Mouse (Mus musculus) Patski (cell line): ENCODE data around the gene Cdh8. TPM values are rescaled to one million over a fixed set of nuclear protein-coding genes. Genes with fewer than 3 reads are reported as not detected.
"Not testable (repeated sequence)": the region's sequence is repeated elsewhere in the genome, so short reads cannot be mapped to it uniquely, and the experiment has no call there.

ENCODE experiments used
- ATAC-seq: fragments of 100-300 bp; one replicate; pipeline ENCODE4 v1.8.0; 2021
- CTCF ChIA-PET: fragments of 350-600 bp; sonication (Branson Sonifier 250); formaldehyde crosslinking; loops from one replicate; lab custom pipeline; 2022; ENCODE audit warnings: inconsistent platforms; lab: Charles Lee
- POLR2A ChIA-PET: fragments of 350-600 bp; sonication (Branson Sonifier 250); formaldehyde crosslinking; loops from one replicate; lab custom pipeline; 2022; ENCODE audit warnings: antibody characterized with exemption, inconsistent platforms; lab: Charles Lee
- DNase-seq: peaks from one replicate; pipeline ENCODE4 v3.0.0-alpha.2; 2011; ENCODE audit warnings: low read depth, low spot score
- H3K27me3 ChIP-seq: fragments of 371-371 bp; one replicate; pipeline ENCODE4 v1.5.1; 2021
- CTCF ChIP-seq: fragments of 100-300 bp; IDR thresholded peaks from one replicate; pipeline ENCODE4 v1.5.1; 2021
- in situ Hi-C: fragments of 300-500 bp; cut with MboI; formaldehyde crosslinking; loops from 3 replicates; pipeline ENCODE4 v1.11.1; 2018; ENCODE audit warnings: low pct_unique_long_range_greater_than_20kb, mixed read lengths
- polyA plus RNA-seq: library from polyadenylated mRNA; unstranded; gene quantifications from one replicate; pipeline ENCODE4 v1.2.3, GENCODE M21; 2021

Cdh8 gene
- polyA plus RNA-seq, 1 experiment from 2014 or later, result not detected

- H3K27me3 ChIP-seq, result no peaks in the 10 kb centered on the region
- ATAC-seq (no peak), DNase-seq (no peak)
- ChIA-PET POLR2A (no interaction called here), CTCF (no interaction called here)
- in situ Hi-C loops, result no loop called here
- no peak for TF ChIP-seq CTCF
Observed at GRCm38 (mm10) chr8:99267133-99267532, 149.1 kb downstream of the Cdh8 start.

- no peaks in the 10 kb centered on the region for H3K27me3 ChIP-seq
- DNase-seq, result no peak
- ChIA-PET CTCF (no interaction called here), POLR2A (no interaction called here)
- ATAC-seq, result no peak
- in situ Hi-C loops, result no loop called here
- TF ChIP-seq CTCF, result no peak
Observed at GRCm38 (mm10) chr8:99234372-99234771, 181.9 kb downstream of the Cdh8 start.

- DNase-seq (no peak), ATAC-seq (no peak)
- CTCF ChIA-PET, result no interaction called here
- POLR2A ChIA-PET, result no interaction called here
- no peak for TF ChIP-seq CTCF
- in situ Hi-C loops, result no loop called here
- no peaks in the 10 kb centered on the region for H3K27me3 ChIP-seq
Observed at GRCm38 (mm10) chr8:99223697-99224096, 192.6 kb downstream of the Cdh8 start.

- H3K27me3 ChIP-seq, result no peaks in the 10 kb centered on the region
- in situ Hi-C loops, result no loop called here
- DNase-seq (no peak), ATAC-seq (no peak)
- POLR2A ChIA-PET, result no interaction called here
- no peak for TF ChIP-seq CTCF
- CTCF ChIA-PET, result no interaction called here
Observed at GRCm38 (mm10) chr8:99205194-99205593, 211.1 kb downstream of the Cdh8 start.

GRCm38 (mm10) chr8:99190643-99191042 lies 225.6 kb downstream of the Cdh8 start:
- H3K27me3 ChIP-seq, result no peaks in the 10 kb centered on the region
- no peak for TF ChIP-seq CTCF
- in situ Hi-C loops, result no loop called here
- DNase-seq (no peak), ATAC-seq (no peak)
- ChIA-PET POLR2A (no interaction called here), CTCF (no interaction called here)

- ATAC-seq, result no peak
- TF ChIP-seq CTCF, result no peak
- CTCF ChIA-PET, result no interaction called here
- no peak for DNase-seq
- H3K27me3 ChIP-seq, result no peaks in the 10 kb centered on the region
- POLR2A ChIA-PET, result no interaction called here
- in situ Hi-C loops, result no loop called here
Observed at GRCm38 (mm10) chr8:99186879-99187278, 229.4 kb downstream of the Cdh8 start.

GRCm38 (mm10) chr8:99184186-99184585 lies 232.1 kb downstream of the Cdh8 start:
- no peaks in the 10 kb centered on the region for H3K27me3 ChIP-seq
- TF ChIP-seq CTCF, result no peak
- in situ Hi-C loops, result no loop called here
- no peak for ATAC-seq
- CTCF ChIA-PET, result no interaction called here
- POLR2A ChIA-PET, result no interaction called here
- no peak for DNase-seq

GRCm38 (mm10) chr8:99166966-99167365 lies 249.3 kb downstream of the Cdh8 start:
- ChIA-PET POLR2A (no interaction called here), CTCF (no interaction called here)
- DNase-seq (no peak), ATAC-seq (no peak)
- no peak for TF ChIP-seq CTCF
- in situ Hi-C loops, result no loop called here
- H3K27me3 ChIP-seq, result no peaks in the 10 kb centered on the region

GRCm38 (mm10) chr8:99161633-99162032 lies 254.6 kb downstream of the Cdh8 start:
- POLR2A ChIA-PET, result no interaction called here
- CTCF ChIA-PET, result no interaction called here
- no peaks in the 10 kb centered on the region for H3K27me3 ChIP-seq
- in situ Hi-C loops, result no loop called here
- TF ChIP-seq CTCF, result no peak
- DNase-seq (no peak), ATAC-seq (no peak)

- DNase-seq, result no peak
- no peaks in the 10 kb centered on the region for H3K27me3 ChIP-seq
- TF ChIP-seq CTCF, result no peak
- in situ Hi-C loops, result no loop called here
- POLR2A ChIA-PET, result no interaction called here
- CTCF ChIA-PET, result interaction anchor here (1.0 kb wide), 1 partner anchor 19 kb away, joined by 3 read pairs; no protein-coding TSS in a partner anchor
- no peak for ATAC-seq
Observed at GRCm38 (mm10) chr8:99145436-99145835, 270.8 kb downstream of the Cdh8 start.

GRCm38 (mm10) chr8:99144761-99145160 lies 271.5 kb downstream of the Cdh8 start:
- in situ Hi-C loops, H3K27me3 ChIP-seq, DNase-seq, CTCF ChIA-PET, POLR2A ChIA-PET, ATAC-seq: not testable (repeated sequence)

- ChIA-PET CTCF (no interaction called here), POLR2A (no interaction called here)
- in situ Hi-C loops, result no loop called here
- TF ChIP-seq CTCF, result no peak
- H3K27me3 ChIP-seq, result no peaks in the 10 kb centered on the region
- no peak for DNase-seq
- no peak for ATAC-seq
Observed at GRCm38 (mm10) chr8:99098453-99098852, 317.8 kb downstream of the Cdh8 start.
